Mouse (Mus musculus) layer of hippocampus, postnatal 10 days (tissue): ENCODE data around the gene Aoc2. TPM values are rescaled to one million over a fixed set of nuclear protein-coding genes. Genes with fewer than 3 reads are reported as not detected.
"Not testable (repeated sequence)": the region's sequence is repeated elsewhere in the genome, so short reads cannot be mapped to it uniquely, and the experiment has no call there.

Experiments used
- DNase-seq, 2 experiments: peaks; one replicate each; pipeline ENCODE4 v3.0.0; 2021; ENCODE audit warnings: low spot score in 2 of 2
- microRNA-seq, 2 experiments: library from miRNA; unstranded; fragments of <30 nt; microRNA quantifications; one replicate each; pipeline ENCODE4 v1.2.0; 2021
- total RNA-seq, 2 experiments: library from RNA; stranded (reverse); gene quantifications; 2 replicates each; pipeline ENCODE4 v1.2.3; 2021

Aoc2 gene
- total RNA-seq, 2 experiments from 2014 or later, result 4.8 TPM

DNA sequence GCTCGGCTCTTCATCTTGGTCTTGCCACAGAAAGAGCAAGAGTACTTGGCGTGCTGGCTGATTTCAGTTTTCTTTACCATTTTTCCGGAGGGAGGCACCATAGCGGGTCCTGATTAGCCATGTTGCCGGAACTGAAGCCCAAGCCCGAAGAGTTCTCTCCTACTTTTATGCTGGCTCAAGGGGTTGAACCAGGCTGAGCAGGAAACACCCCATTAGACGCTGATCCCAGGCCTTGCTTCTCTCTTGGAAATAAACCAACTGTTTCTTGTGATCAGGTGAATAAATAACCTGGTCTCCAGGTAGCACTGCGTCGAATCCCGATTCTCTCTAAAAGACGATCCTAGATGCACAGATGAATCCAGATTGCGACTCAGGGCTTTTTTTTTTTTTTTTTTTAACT, 28.6 kb downstream of the Aoc2 start:
- no peak for DNase-seq

DNA sequence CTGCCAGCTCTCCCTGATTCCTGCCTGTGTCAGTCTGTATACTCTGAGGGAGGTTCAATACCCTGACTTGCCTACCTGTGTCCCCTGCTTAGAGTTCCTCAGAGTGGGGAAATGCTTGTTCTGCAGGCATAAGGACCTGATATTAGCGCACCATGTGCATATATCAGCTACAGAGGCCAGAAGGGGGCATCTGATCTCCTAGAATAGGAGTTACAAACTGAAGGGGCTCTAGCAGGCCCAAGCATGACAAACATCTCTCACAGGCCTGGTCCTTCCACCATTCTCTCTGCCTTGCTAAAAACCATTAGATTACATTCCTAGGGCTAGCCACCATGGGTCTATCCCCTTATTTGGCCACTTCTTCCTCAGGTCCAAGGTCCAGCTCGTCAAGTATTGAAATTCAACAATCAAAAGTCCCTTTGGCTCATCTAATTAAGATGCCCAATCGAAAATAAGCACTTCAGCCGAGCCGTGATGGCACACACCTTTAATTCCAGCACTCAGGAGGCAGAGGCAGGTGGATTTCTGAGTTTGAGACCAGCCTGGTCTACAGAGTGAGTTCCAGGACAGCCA, 29.7 kb downstream of the Aoc2 start:
- no peak for DNase-seq

DNA sequence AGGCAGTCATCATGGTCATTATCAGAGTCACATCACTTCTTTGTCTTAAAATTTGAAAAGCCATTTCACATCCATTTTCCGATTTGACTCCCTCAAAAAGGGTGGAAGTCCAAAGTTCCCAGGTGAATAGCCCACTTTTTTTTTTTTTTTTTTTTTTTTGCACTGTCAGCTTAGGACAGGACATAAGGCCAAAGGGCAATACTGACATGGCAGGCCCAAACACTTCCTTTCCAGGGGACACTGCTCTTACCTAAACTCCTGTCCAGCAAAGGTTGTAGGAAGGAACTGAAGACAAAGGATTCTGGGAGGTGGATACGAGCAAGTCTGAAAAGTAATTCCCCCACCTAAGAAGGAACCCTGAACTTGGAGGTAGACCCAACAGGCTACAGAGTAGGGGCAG, 31.1 kb downstream of the Aoc2 start:
- no peak for DNase-seq

DNA sequence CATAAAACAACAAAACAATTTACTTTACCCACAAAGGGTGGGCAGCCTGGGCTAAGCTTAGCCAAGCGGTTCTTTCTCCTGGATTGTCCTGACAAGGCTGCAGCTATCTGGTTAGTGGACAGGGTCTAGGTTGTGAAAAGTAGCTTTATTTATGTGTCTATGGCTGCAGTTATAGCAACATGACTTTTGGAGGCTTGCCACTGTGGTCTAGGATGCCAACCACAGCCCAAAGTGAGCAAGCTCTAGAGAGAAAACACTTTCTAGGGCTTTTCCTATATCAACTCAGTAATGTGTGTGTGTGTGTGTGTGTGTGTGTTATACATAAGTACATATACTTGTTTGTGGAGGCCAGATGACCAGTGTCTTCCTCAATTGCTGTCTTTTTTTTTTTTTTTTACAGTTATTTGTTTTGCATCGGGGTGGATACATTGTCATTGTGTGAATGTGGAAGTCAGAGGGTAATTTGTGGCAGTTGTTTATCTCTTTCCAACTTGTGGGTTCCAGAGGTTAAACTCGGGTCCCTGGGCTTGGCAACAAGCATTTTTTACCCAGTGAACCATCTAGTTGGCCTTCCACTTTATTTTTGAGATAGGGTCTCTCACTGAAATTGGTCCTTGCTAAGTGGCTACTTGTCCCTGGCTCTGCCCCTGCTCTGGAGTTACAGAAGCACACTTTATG, 32.8 kb downstream of the Aoc2 start:
- DNase-seq, result no peak

DNA sequence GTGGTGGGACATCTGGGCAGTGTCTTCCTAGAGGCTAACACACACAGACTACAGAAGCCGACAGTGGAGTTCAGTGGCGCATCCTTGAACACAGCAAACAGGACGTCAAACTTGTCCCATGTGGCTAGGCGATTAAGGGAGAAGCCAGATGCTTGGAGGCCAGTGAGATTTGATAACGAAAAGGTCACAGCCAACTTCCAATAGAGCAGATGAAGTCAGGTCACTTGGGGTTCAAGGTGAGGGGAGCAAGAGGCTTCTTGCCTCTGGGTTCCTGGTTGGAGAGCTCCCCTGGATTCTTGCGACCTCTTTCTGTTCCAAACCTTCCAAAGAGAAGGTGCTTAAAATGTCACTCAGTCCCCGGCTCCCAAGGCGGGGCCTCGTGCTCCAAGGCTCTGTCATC, 34.9 kb downstream of the Aoc2 start:
- no peak for DNase-seq

DNA sequence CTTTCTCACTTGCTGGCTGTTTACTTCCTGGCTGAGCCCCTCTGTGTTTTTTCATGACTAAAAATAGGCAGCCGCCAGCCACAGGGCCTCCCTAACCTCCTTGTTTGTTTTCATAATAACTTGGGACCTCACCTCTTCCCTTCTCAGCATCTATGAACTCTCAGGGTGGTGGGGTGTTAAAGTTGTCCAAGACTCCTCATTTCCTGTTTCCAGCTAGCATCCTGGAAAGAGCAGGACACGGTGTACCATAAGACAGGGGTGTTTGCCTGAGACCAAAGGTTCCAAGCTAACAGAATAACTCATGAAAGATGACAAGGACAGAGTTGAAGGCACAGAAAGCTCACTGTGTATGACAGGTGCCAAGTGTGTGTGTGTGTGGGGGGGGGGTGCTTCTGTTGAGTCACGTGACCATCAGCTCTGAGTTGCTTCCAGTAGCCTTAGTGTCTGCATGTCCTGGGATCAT, 35.8 kb downstream of the Aoc2 start:
- DNase-seq, result no peak

DNA sequence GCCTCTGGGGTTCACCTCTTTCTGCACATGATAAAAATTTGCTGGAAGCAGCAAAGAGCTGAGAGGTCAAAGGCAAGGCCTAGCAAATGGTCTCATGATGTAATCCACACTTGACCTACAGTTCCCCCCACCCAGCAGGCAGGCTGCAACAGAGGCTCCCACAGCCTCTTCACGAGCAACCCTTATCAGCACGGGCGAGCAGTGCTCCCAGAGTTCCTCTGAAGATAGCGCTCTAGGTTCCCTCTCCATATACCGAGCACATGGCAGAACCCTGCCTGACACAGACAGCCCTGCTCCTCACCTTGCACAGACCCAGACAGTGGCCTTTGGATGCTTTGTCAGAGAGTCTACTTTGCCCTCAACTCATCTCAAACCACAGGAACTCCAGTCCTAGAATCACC, 39.7 kb downstream of the Aoc2 start:
- DNase-seq, result no peak

DNA sequence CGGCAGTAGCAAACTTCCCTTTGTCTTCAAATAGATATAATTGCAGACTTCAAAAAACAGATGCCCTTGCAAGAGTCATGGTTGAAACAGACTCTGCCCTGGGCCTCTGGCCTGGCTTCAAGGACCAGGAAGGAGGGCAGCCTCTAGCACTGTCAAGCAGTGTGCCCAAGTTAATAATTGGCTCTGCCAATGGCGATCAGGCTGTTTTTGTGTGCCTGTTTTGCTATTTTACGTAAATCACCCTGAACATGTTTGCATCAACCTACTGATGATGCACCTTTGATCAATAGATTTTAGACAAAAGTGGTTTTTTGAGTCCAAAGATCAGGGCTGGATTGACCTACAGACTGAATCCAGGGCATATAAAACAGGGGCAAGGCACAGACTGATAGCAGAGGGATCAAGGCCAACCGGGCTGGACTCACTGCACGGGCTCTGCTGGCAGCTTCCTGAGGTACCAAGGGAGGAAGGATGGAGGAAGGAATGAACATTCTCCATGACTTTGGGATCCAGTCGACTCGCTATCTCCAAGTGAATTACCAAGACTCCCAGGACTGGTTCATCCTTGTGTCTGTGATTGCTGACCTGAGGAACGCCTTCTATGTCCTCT, 42.6 kb downstream of the Aoc2 start, which contains the start of gene G6pc:
TSS of gene G6pc (plus strand) at position 236 of the 610 bp plus-strand sequence.
- no peak for DNase-seq

DNA sequence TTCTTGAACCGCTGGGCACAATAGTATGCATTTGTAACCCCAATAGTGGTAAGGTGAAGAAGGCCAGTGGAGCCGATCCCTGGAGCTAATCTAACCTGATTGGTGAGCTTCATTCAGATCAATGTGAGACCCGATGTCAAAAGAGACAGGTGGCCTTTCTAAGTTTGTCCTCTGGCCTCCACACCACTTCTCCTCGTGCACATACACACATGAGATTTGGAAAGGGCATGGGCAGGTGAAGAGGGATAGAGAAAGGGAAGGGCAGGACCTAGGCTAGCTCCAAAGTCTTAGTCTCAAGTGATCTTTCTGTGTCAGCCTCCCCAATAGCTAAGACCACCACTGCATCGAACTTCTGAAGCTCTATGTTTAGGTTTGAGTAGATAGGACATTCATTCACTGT, 45.3 kb downstream of the Aoc2 start:
- DNase-seq, result no peak

DNA sequence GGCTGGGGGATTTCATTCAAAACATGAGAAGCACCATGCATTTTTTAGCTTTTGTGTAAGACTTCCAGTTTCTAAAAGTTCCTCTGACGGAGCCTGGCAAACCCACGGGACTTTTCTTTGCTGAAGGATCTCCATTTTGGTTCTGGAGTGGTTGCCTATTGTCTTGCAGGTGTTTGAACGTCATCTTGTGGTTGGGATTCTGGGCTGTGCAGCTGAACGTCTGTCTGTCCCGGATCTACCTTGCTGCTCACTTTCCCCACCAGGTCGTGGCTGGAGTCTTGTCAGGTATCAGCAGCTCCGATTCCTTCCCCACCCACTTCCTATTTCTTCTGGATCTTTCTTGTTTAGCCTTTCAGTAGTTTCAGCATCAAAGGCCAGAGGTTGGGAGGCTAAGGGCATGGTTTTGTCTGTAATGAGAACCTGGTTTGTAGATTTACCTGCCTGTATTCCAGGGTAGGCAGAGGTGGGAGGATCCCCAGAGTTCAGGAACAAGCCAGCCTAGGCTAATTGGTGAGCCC, 49.6 kb downstream of the Aoc2 start:
- no peak for DNase-seq

DNA sequence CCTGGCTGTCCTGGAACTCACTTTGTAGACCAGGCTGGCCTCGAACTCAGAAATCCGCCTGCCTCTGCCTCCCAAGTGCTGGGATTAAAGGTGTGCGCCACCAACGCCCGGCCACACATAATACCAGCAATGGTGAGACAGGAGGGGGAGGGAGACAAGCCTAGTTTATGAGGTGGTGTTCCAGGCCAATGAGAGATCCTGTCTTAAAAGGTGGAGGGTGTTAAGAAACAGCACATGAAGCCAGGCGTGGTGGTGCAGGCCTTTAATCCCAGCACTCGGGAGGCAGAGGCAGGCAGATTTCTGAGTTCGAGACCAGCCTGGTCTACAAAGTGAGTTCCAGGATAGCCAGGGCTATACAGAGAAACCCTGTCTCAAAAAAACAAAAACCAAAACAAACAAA, 53.3 kb downstream of the Aoc2 start:
- DNase-seq, result not testable (repeated sequence)

DNA sequence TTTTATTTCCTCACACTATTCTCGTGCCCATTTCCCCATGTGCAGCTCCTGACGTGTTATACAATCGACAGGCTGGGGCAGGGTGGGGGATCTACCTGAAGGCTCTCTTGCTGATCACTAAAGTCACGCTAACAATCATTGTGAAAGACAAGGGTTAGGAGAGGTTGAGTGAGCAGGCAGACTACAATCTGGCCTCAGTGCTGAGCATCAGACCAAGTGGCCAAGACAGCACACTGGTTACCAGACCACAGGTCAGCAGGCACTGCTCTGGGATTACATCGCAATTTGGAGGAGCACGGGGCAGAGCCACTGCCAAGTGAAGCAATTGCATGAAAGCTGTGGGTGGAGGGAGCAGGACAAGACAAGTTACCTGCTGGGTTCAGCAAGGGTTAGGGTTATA, 54.1 kb downstream of the Aoc2 start:
- no peak for DNase-seq

Small RNA genes lying within 50 kb of the gene (microRNA-seq; reads per million reads assigned to microRNA genes)
- 0 reads per million in 2 experiments for gene Gm25593

Other genes with a start within 250 kb of the Aoc2 start
- under 1 TPM; 0.33 to 0.37 TPM for gene Hsd17b1, start 246.7 kb upstream of the Aoc2 start, total RNA-seq
- 10 to 100 TPM; 32.9 to 37.7 TPM for gene Coasy, start 242.5 kb upstream of the Aoc2 start, total RNA-seq
- gene Mlx, start 237.8 kb upstream of the Aoc2 start, total RNA-seq, result 10 to 100 TPM; 39.2 to 50.3 TPM
- gene Psmc3ip, start 229.6 kb upstream of the Aoc2 start, total RNA-seq, result 1 to 10 TPM; 5.8 to 7.0 TPM
- gene Retreg3, start 205.2 kb upstream of the Aoc2 start, total RNA-seq, result 10 to 100 TPM; 51.5 to 58.8 TPM
- gene Tubg1, start 205.1 kb upstream of the Aoc2 start, total RNA-seq, result 10 to 100 TPM; 43.1 to 47.3 TPM
- gene Tubg2, start 169.2 kb upstream of the Aoc2 start, total RNA-seq, result 10 to 100 TPM; 31.7 to 41.4 TPM
- gene Cntnap1, start 154.5 kb upstream of the Aoc2 start, total RNA-seq, result 10 to 100 TPM; 59.0 to 61.4 TPM
- 10 to 100 TPM; 13.2 to 13.4 TPM for gene Plekhh3, start 153.7 kb upstream of the Aoc2 start, total RNA-seq
- gene Ccr10, start 149.6 kb upstream of the Aoc2 start, total RNA-seq, result not detected
- 10 to 100 TPM; 27.9 to 30.9 TPM for gene Ezh1, start 98.6 kb upstream of the Aoc2 start, total RNA-seq
- 10 to 100 TPM; 69.6 to 70.0 TPM for gene Ramp2, start 79.0 kb upstream of the Aoc2 start, total RNA-seq
- gene Vps25, start 71.4 kb upstream of the Aoc2 start, total RNA-seq, result 10 to 100 TPM; 78.4 to 81.9 TPM
- 1 to 10 TPM; 3.4 to 4.5 TPM for gene Wnk4, start 64.5 kb upstream of the Aoc2 start, total RNA-seq
- gene Cntd1, start 46.1 kb upstream of the Aoc2 start, total RNA-seq, result under 1 TPM; 0.37 to 0.56 TPM
- gene Coa3, start 45.9 kb upstream of the Aoc2 start, total RNA-seq, result 10 to 100 TPM; 92.7 to 93.1 TPM
- gene Becn1, start 22.8 kb upstream of the Aoc2 start, total RNA-seq, result 100 to 1,000 TPM; 173 to 195 TPM
- 100 to 1,000 TPM in 1 of 2 experiments, 10 to 100 TPM in 1; 96.6 to 106 TPM for gene Psme3, start 8.8 kb upstream of the Aoc2 start, total RNA-seq
- 1 to 10 TPM; 1.7 to 1.8 TPM for gene Aoc3, start 5.5 kb downstream of the Aoc2 start, total RNA-seq
- gene G6pc, start 42.5 kb downstream of the Aoc2 start, total RNA-seq, result not detected
- gene Aarsd1, start 92.6 kb downstream of the Aoc2 start, total RNA-seq, result 10 to 100 TPM; 51.0 to 57.2 TPM
- 1 to 10 TPM; 4.1 to 4.5 TPM for gene Gm27029, start 99.7 kb downstream of the Aoc2 start, total RNA-seq
- 10 to 100 TPM; 24.4 to 26.4 TPM for gene Rundc1, start 100.0 kb downstream of the Aoc2 start, total RNA-seq
- gene Ptges3l, start 100.3 kb downstream of the Aoc2 start, total RNA-seq, result 1 to 10 TPM; 1.3 to 1.9 TPM
- 10 to 100 TPM; 66.9 to 67.8 TPM for gene Rpl27, start 117.2 kb downstream of the Aoc2 start, total RNA-seq
- gene Ifi35, start 123.3 kb downstream of the Aoc2 start, total RNA-seq, result 1 to 10 TPM; 2.2 to 2.5 TPM
- 100 to 1,000 TPM; 166 to 176 TPM for gene Rnd2, start 139.9 kb downstream of the Aoc2 start, total RNA-seq
- 10 to 100 TPM; 67.0 to 77.7 TPM for gene Vat1, start 141.2 kb downstream of the Aoc2 start, total RNA-seq
- gene Brca1, start 226.9 kb downstream of the Aoc2 start, total RNA-seq, result 1 to 10 TPM; 2.7 to 3.3 TPM
- gene Nbr1, start 227.1 kb downstream of the Aoc2 start, total RNA-seq, result 100 to 1,000 TPM; 161 to 165 TPM